Mouse (Mus musculus): Measurements from ENCODE around the gene Dnmt1.

Dnmt1 gene

DNA sequence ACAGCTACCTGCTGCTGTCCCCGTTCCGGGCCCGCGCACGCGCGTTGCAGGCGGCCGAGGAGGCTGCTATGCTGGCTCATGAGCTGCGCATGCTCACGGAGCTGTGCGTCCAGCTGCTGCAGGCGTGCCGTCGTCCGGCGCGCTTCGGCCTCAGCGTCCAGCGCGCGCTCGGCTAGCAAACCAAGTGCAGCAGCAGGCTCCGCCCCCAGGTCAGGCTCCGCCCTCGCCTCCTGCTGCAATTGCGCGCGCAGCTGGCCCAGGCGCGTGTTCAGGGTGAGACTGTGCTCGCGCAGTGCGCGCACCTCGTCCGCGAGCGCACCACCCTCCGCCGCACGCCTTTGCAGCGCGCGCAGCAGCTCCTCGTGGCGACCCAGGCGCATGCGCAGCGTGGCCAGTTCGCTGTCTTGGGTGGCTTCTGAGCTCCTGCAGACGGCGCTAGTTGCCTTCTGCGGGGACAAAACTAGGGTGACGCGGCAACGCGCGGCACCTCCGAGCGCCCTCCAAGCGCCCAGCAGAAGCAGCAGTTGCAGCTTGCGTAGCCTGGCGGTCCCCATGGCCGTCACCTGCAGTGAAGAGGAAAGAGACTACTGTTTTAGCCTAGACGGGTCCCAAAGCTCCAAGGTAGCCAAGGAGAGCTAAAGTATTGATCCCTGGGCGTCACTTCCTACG is 81.5 kb downstream of the Dnmt1 start:
- peak; percentile 100 for DNase-seq

- no peak for DNase-seq
Observed at GRCm38 (mm10) chr9:20877118-20878040, 82.3 kb downstream of the Dnmt1 start.

DNA sequence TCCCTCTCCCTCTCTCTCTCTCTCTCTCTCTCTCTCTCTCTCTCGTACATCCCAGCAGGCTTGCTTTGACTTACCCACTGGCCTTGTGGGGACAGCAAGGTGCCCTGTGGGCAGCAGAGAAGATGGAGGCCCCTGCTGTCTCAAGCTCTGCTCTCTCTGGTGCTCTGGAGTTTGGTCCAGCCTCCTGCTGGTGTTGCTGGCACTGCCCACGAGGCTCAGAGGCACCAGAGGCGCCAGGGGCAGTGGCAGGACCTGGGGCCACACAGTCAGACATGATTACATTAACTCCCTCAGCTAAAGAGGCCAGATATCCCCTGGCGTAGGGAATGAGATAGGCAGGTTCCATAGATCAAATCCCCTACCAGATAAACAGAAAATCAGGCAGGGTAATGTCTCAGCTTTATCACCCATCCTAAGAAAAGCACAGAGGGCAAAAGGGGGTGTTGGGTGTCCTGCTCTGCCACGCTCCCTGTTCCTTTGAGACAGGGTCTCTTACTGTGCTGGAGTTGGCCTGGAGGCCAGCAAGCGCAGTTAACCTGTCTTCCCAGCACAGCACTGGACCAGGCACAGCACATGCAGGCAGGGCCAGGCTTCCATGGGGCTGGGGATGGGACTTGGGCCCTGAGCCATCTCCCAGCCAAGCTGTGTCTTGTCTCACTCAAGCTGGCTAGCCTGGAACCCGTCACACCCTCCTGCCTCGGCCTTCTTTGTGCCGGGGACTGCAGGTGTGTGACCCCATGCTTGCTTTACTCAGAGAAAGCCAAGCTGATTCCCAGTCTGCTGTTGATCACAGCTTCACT is 83.2 kb downstream of the Dnmt1 start:
- no peak for DNase-seq

GRCm38 (mm10) chr9:20875021-20875790 is 84.5 kb downstream of the Dnmt1 start:
- peak; percentile 53 for DNase-seq

- no peak for DNase-seq
Observed at GRCm38 (mm10) chr9:20873521-20873920, 86.2 kb downstream of the Dnmt1 start.

DNA sequence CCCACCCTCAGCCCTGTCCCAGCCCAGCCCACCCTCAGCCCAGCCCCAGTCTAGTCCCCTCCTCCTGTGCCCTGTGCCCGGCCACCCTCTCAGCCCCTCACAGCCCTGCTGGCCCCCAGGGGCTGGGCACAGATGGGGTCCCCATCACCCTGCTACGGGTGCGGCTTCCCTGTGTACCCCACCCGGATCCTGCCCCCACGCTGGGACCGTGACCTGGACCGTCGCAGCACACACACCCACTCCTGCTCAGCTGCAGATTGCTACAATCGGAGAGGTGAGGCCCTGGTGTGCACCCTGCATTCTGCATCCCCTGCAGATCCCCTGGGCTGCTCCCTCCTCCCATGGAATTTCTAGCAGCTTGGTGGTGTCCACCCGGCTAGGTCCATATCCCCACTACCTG is 86.7 kb downstream of the Dnmt1 start:
- no peak for DNase-seq

DNA sequence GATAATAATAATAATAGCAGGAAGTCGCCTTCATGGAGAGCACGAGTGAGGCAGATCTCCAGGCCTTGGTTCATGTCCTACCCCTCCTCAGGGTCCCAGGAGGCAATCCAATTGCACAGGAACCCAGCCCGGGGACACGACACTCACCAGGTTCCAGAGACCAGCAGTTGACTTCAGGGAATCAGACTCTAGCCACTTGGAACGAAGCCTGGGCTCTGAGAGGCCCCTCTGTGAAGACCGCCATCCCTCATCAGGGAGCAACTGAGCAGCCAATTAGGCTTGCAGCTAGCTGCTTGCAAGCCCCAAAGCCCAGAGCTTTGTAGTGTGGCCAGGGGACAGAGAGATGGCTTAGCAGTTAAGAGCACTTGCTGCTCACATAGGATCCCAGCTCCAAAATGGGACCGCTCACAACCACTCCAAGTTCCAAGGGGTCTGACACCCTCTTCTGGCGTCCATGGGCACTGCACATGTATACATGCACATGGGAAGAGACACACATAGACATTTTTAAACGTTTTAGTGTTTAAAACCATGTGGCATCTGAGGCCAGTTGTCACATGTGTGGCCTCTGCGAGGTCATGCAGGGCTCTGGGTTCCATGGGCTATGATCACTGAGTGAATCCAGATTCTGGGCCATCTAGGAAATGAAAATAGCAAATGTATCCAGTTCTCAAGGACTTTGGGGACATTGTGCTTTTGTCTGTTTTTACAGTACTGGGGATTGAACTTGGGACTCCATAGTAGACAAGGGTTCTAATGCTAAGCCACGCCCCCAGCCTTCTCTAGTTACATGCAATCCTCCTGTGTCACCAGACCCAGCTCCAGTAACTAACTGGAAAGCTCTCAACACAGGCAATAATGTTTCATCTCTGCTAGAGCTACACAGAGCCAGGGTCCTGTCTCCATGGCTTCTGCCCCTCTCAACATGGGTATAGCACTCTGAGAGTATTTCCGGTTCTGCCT is 89.2 kb downstream of the Dnmt1 start:
- DNase-seq, result no peak

GRCm38 (mm10) chr9:20869246-20869645 is 90.4 kb downstream of the Dnmt1 start:
- no peak for DNase-seq

DNA sequence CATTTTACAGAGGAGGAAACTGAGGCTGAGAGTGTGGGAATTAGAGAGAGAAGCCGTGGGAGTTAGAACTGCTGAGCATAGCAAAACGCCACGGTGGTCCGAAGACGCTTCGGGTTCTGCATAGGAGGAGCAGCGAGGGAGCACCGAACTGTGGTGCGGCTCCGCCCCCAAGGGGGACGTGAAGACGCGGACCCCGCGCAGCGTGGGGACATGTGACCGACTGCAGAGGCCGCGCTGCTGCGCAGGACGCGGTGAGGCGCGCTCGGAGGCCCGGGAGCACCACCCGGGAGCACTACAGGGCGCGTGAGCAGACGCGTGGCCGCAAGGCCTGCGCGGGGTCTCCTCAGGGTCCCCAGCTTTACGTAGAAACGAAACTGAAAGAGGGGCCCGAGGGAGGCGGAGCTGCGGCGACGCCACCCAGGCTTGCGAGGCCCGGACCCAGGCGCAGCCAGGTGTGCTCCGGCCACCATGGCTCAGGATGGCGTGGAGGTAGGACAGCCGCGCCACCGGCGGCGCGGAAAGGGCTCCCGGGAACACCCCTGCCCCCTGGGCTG is 91.2 kb downstream of the Dnmt1 start, which contains the start of gene A230050P20Rik:
A230050P20Rik (plus strand) TSS at position 195 of the 554 bp plus-strand sequence.
- peak; percentile 83 for DNase-seq

DNA sequence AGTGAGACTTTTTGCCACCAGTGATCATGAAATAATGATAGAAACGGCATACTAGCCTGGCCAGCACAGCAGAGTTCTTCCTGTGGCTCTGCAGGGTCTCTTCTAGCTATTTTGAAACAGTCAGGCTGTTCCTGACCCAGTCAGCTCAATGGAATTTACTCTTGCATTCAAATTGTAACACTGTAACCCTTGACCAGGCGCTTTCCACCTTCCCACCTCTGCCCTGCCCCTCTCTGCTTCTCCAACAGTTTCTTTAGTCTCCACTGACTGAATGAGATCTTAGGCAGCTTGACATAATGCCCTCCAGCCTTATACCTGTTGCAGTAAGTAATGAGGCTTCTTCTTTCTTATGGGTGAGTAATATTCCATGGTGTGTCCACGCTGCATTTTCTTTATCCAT is 92.8 kb downstream of the Dnmt1 start:
- DNase-seq, result no peak

GRCm38 (mm10) chr9:20862225-20862624 is 97.5 kb downstream of the Dnmt1 start:
- DNase-seq, result no peak

- DNase-seq, result no peak
Observed at GRCm38 (mm10) chr9:20861821-20862220, 97.9 kb downstream of the Dnmt1 start.

GRCm38 (mm10) chr9:20859926-20860325 is 99.8 kb downstream of the Dnmt1 start:
- DNase-seq, result no peak
